Mouse (Mus musculus) hindbrain, embryonic 16.5 days (tissue): ENCODE results near the gene Dlgap3. TPM values are rescaled to one million over a fixed set of nuclear protein-coding genes. Genes with fewer than 3 reads are reported as not detected.
A peak's percentile ranks its signal among the peaks of the same experiment; 100 is the strongest.

Experiments
- ATAC-seq: fragments of 200-750 bp; cut with Nextera tagmentation; 2 replicates; pipeline ENCODE4 v1.8.0; 2017; ENCODE audit warnings: moderate TSS enrichment, moderate library complexity
- H3K27ac ChIP-seq: fragments of 300-500 bp; sonication (generic); 2 replicates; pipeline ENCODE4 v1.5.1; 2014; ENCODE audit warnings: low read depth, mild to moderate bottlenecking, control low read depth, low read length, moderate library complexity
- H3K27me3 ChIP-seq: fragments of 300-500 bp; sonication (generic); replicated peaks from 2 replicates; pipeline ENCODE4 v1.6.1; 2014; ENCODE audit warnings: low read length; ENCODE audit not compliant: control insufficient read depth, insufficient read depth
- H3K36me3 ChIP-seq: fragments of 300-500 bp; sonication (generic); 2 replicates; pipeline ENCODE4 v1.6.1; 2014; ENCODE audit warnings: mild to moderate bottlenecking, low read length, moderate library complexity, mixed read lengths; ENCODE audit not compliant: control insufficient read depth, insufficient read depth
- H3K4me1 ChIP-seq: fragments of 300-500 bp; sonication (generic); 2 replicates; pipeline ENCODE4 v1.6.1; 2014; ENCODE audit warnings: low read depth, low read length; ENCODE audit not compliant: control insufficient read depth, insufficient read depth
- H3K4me2 ChIP-seq: fragments of 300-500 bp; sonication (generic); 2 replicates; pipeline ENCODE4 v1.6.1; 2014; ENCODE audit warnings: mild to moderate bottlenecking, low read length, control low read depth, moderate library complexity
- H3K4me3 ChIP-seq: fragments of 300-500 bp; sonication (generic); 2 replicates; pipeline ENCODE4 v1.5.1; 2014; ENCODE audit warnings: mild to moderate bottlenecking, low read length, control low read depth, moderate library complexity
- H3K9ac ChIP-seq: fragments of 300-500 bp; sonication (generic); 2 replicates; pipeline ENCODE4 v1.6.1; 2014; ENCODE audit warnings: low read depth, mild to moderate bottlenecking, control low read depth, low read length, moderate library complexity
- H3K9me3 ChIP-seq: fragments of 300-500 bp; sonication (generic); 2 replicates; pipeline ENCODE4 v1.6.1; 2014; ENCODE audit warnings: mild to moderate bottlenecking, low read length, moderate library complexity; ENCODE audit not compliant: control insufficient read depth
- WGBS: fragments of 180-500 bp; shearing (Covaris S2); extraction: QIAGEN DNeasy Blood & Tissue Kit; methylation state at CpG from one replicate; pipeline ENCODE4 v1.1.7; 2014; 5-methylcytosine and 5-hydroxymethylcytosine counted together
- polyA plus RNA-seq: library from polyadenylated mRNA; unstranded; fragments of >200 nt; fragmentation: Nextera tagmentation; extraction: Ambion mirVana; gene quantifications from 2 replicates; pipeline ENCODE4 v1.2.1, GENCODE M21; 2015

Gene Dlgap3
- 21.0 and 22.3 TPM in 2 replicates for polyA plus RNA-seq

DNA sequence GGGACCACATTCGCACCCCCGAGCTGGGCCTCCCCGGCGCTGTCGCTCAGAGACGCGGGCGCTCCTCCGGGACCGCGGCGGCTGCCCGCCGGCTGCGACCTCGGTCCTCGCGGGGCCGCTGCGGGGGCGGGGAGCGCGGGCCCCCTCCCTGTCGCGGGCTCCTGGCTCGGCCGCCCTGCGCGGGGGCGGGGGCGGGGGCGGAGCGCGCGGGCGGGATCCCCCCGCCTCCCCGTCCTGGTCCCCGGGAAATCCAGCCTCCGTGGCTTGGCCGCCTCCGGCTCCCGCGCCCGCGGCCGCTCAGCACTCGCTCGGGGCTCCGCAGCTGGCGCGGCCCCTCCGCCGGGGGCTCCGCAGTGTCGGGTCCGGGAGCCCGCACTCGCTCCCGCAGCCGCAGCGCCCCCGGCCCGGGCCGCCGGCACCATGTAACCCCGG lies at the start of gene Dlgap3:
Gene Dlgap3 (plus strand): TSS at position 291 of the 432 bp plus-strand sequence.
- Histone ChIP-seq H3K4me3 (peak within 1 kb of the TSS; percentile 85), H3K9ac (peak within 1 kb of the TSS; percentile 85), H3K4me1 (peaks cover 36% of the 10 kb centered on the region), H3K27ac (peak within 1 kb of the TSS; percentile 86), H3K4me2 (peak within 1 kb of the TSS; percentile 86), H3K36me3 (no peaks in the 10 kb centered on the region), H3K9me3 (no peaks in the 10 kb centered on the region), H3K27me3 (no peaks in the 10 kb centered on the region)
- WGBS: under 1% methylated on average over 44 of the region's 67 CpGs
- ATAC-seq: peak; percentile 69

DNA sequence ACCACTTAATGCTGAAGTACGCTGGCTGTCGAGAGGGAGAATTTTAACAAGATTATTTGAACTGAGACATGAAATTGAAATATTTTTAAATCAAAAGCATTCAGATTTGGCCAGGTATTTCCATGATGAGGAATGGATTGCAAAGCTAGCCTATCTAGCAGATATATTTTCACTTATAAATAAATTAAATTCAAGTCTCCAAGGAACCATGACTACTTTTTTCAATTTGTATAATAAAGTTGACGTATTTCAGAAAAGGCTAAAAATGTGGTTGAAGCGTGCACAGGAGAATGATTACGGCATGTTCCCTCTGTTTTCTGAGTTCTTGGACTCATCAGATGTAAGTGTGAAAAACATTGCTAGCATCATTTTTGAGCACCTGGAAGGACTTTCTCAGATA lies 45.6 kb upstream of the Dlgap3 start, which contains the start of gene Tmem35b:
Gene Tmem35b (plus strand): TSS at position 301 of the 400 bp plus-strand sequence.
- H3K36me3 ChIP-seq: peaks cover 5% of the 10 kb centered on the region
- no peaks in the 10 kb centered on the region for H3K9me3 ChIP-seq
- WGBS: 98% methylated on average over 5 of the region's 5 CpGs
- no peak within 1 kb of the TSS for H3K9ac ChIP-seq
- ATAC-seq: no peak
- no peak within 1 kb of the TSS for H3K4me2 ChIP-seq
- H3K27me3 ChIP-seq: no peaks in the 10 kb centered on the region
- H3K4me1 ChIP-seq: peaks cover 5% of the 10 kb centered on the region
- H3K27ac ChIP-seq: no peak within 1 kb of the TSS
- no peak within 1 kb of the TSS for H3K4me3 ChIP-seq

DNA sequence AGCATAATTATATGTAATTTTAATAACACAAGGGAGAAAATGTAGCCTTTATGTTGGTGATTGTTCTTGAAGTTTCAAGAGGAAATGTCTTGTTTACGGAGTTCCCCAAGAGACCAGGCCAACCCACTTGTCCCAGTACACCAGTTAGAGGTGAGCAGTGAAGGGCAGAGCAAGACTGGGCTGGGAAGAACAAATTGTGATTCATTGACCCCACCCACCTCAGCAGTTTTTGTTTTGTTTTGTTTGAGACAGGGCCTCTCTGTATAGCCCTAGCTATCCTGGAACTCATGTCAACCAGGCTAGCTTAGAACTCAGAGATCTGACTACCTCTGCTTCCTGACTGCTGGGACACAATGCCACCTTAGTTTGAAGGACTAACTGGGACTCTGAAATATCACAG lies 44.7 kb upstream of the Dlgap3 start:
- Histone ChIP-seq H3K27ac (no peak overlapping the region), H3K36me3 (peaks cover 11% of the 10 kb centered on the region), H3K4me2 (no peak overlapping the region), H3K4me3 (no peak overlapping the region), H3K4me1 (peaks cover 5% of the 10 kb centered on the region), H3K27me3 (no peaks in the 10 kb centered on the region), H3K9ac (no peak overlapping the region), H3K9me3 (no peaks in the 10 kb centered on the region)
- no peak for ATAC-seq
- 94% methylated on average over 1 of the region's 1 CpGs for WGBS

GRCm38 (mm10) chr4:127125834-127126463 lies 43.1 kb upstream of the Dlgap3 start:
- WGBS: under 1% methylated on average over 34 of the region's 35 CpGs
- Histone ChIP-seq H3K4me2 (peak overlapping the region; percentile 79), H3K27ac (peak overlapping the region; percentile 39; the same call in 1 of the 2 replicates)

GRCm38 (mm10) chr4:127134687-127135086 lies 34.3 kb upstream of the Dlgap3 start:
- ATAC-seq: no peak
- Histone ChIP-seq H3K27ac (no peak overlapping the region), H3K27me3 (no peaks in the 10 kb centered on the region), H3K36me3 (no peaks in the 10 kb centered on the region), H3K4me2 (no peak overlapping the region), H3K4me1 (no peaks in the 10 kb centered on the region), H3K4me3 (no peak overlapping the region), H3K9me3 (no peaks in the 10 kb centered on the region), H3K9ac (no peak overlapping the region)
- 49% methylated on average over 1 of the region's 1 CpGs for WGBS

More at GRCm38 (mm10) chr4:127125834-127126463, 43.1 kb upstream of the Dlgap3 start:
- no peaks in the 10 kb centered on the region for H3K27me3 ChIP-seq
- H3K36me3 ChIP-seq: peaks cover 12% of the 10 kb centered on the region
- peak overlapping the region; percentile 78 for H3K9ac ChIP-seq
- peak overlapping the region; percentile 65 for H3K4me3 ChIP-seq
- no peaks in the 10 kb centered on the region for H3K9me3 ChIP-seq
- H3K4me1 ChIP-seq: peaks cover 5% of the 10 kb centered on the region
- ATAC-seq: peak; percentile 99

GRCm38 (mm10) chr4:127137591-127137990 lies 31.4 kb upstream of the Dlgap3 start:
- Histone ChIP-seq H3K9me3 (no peaks in the 10 kb centered on the region), H3K27me3 (no peaks in the 10 kb centered on the region), H3K36me3 (no peaks in the 10 kb centered on the region), H3K4me3 (no peak overlapping the region), H3K27ac (no peak overlapping the region), H3K9ac (no peak overlapping the region), H3K4me2 (no peak overlapping the region), H3K4me1 (no peaks in the 10 kb centered on the region)
- 72% methylated on average over 5 of the region's 5 CpGs for WGBS
- ATAC-seq: no peak

- Histone ChIP-seq H3K4me3 (no peak overlapping the region), H3K4me2 (no peak overlapping the region), H3K9me3 (no peaks in the 10 kb centered on the region), H3K27ac (no peak overlapping the region), H3K9ac (no peak overlapping the region), H3K4me1 (no peaks in the 10 kb centered on the region), H3K36me3 (no peaks in the 10 kb centered on the region), H3K27me3 (no peaks in the 10 kb centered on the region)
- WGBS: 32% methylated on average over 6 of the region's 6 CpGs
- no peak for ATAC-seq
Observed at GRCm38 (mm10) chr4:127138486-127138885, 30.5 kb upstream of the Dlgap3 start.

- Histone ChIP-seq H3K27me3 (no peaks in the 10 kb centered on the region), H3K4me2 (no peak overlapping the region), H3K4me3 (no peak overlapping the region), H3K4me1 (no peaks in the 10 kb centered on the region), H3K36me3 (no peaks in the 10 kb centered on the region), H3K9ac (no peak overlapping the region), H3K27ac (no peak overlapping the region), H3K9me3 (no peaks in the 10 kb centered on the region)
- ATAC-seq: no peak
- WGBS: 87% methylated on average over 13 of the region's 13 CpGs
Observed at GRCm38 (mm10) chr4:127150031-127150430, 19.0 kb upstream of the Dlgap3 start.

DNA sequence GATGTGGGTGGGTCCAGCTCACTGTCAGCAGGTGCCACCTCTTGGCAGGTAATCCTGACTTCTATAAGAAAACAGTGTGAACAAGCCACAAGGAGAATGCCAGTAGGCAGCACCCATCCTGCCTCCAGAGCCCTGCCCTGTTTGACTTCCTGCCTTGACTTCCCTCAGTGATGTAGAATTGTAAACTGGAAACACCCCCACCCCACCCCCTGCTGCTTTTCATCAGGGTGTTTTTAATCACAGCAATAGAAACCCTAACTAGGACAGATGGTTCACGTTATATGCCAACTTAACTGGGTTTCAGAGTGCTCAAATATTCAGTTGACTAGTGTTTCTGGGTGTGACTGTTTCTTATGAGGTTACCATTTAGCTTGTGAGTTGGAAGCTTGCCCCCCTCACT lies 15.7 kb upstream of the Dlgap3 start:
- no peak overlapping the region for H3K4me3 ChIP-seq
- no peak for ATAC-seq
- no peaks in the 10 kb centered on the region for H3K9me3 ChIP-seq
- H3K9ac ChIP-seq: no peak overlapping the region
- no peak overlapping the region for H3K27ac ChIP-seq
- H3K4me2 ChIP-seq: no peak overlapping the region
- no peaks in the 10 kb centered on the region for H3K27me3 ChIP-seq
- no peaks in the 10 kb centered on the region for H3K36me3 ChIP-seq
- 62% methylated on average over 1 of the region's 1 CpGs for WGBS
- no peaks in the 10 kb centered on the region for H3K4me1 ChIP-seq
